Mouse (Mus musculus): ENCODE measurements at regions not wholly inside any gene's neighbourhood (a gene's known extent, or its start where the extent isn't known, plus 50 kb on each side); places are given as distances from the start of the nearest gene placed in this dataset.

- TF ChIP-seq POLR2A (IDR thresholded peaks at IDR 0.05; ENCODE audit: borderline replicate concordance, insufficient read depth, low read length) (no peak), CTCF (IDR thresholded peaks at IDR 0.05; ENCODE audit: borderline replicate concordance, insufficient read depth, low read depth, low read length) (no peak)
These were observed 178.0 kb upstream of the Rreb1 start for GRCm38 (mm10) chr13:37600172-37600571.

Data from cerebellum, adult 2 months (tissue).